In genomic region chr11:34826940-34827339, GRCm38 (mm10) we compare ENCODE assay signal across 30 mouse cellular contexts. TPM values are rescaled to one million over a fixed set of nuclear protein-coding genes. Genes with fewer than 3 reads are reported as not detected.
DNase-seq lines count a peak whose midpoint lies in the region; ATAC-seq and TF ChIP-seq lines count a peak whose summit lies in the region.
"Had no signal": no experiment of that assay in that cellular context is flagged by ENCODE, and none has a peak within 500 bp of the region (broad histone marks: within the 10 kb centered on the region; RNA-seq: fewer than 3 reads in every experiment).

No protein-coding gene starts in this region.

- ATAC-seq in G1E (ENCODE audit: extremely low read depth, insufficient number of reproducible peaks, low FRiP score, poor library complexity, severe bottlenecking), result peak; percentile 67
- ATAC-seq in megakaryocyte progenitor cell, adult 5-6 weeks (replicated peaks; ENCODE audit: poor library complexity), result 0 out of 2 replicates have a peak, but pooled peaks have one; percentile 23
- ATAC-seq: forebrain, embryonic 14.5 days; forebrain, postnatal 0 days; hindbrain, postnatal 0 days; inflammation-experienced regulatory T-cells, adult 6 months; intestine, embryonic 16.5 days; Patski had no signal

- no peak for TF ChIP-seq POLR2A in bone marrow macrophage, adult 2 months (IDR thresholded peaks at IDR 0.05; ENCODE audit: borderline replicate concordance, low read depth, low read length)

- no peaks in the 10 kb centered on the region for H3K27me3 ChIP-seq in G1E (ENCODE audit: insufficient read depth, low read length)
- H3K27me3 ChIP-seq: embryonic facial prominence, embryonic 12.5 days; embryonic facial prominence, embryonic 15.5 days; heart, embryonic 12.5 days; heart, embryonic 15.5 days; Patski had no signal

- TF ChIP-seq CTCF in G1E (IDR thresholded peaks at IDR 0.05; ENCODE audit: low read depth, low read length), result no peak
- TF ChIP-seq CTCF in bone marrow macrophage, adult 2 months (IDR thresholded peaks at IDR 0.05; ENCODE audit: low read depth, low read length), result no peak

- peaks cover 72% of the 10 kb centered on the region for H3K36me3 ChIP-seq in G1E (replicated peaks)

- peak; percentile 60 for DNase-seq in 416B (ENCODE audit: low read depth)
- no peak for DNase-seq in G1E (ENCODE audit: low spot score)
- DNase-seq in embryo, embryonic 10.5 days (ENCODE audit: low spot score), result no peak
- no peak for DNase-seq in layer of hippocampus, postnatal 14 days (ENCODE audit: low spot score in 2 of 2)
- DNase-seq in spleen, adult 18-20 months, result no peak
- DNase-seq: adrenal gland, postnatal 10 days; adrenal gland, postnatal 36 days; cerebellum, adult 11-12 months; cerebellum, adult 8-10 months; cerebellum, postnatal 10 days; cerebellum, postnatal 36 days; forebrain, postnatal 0 days; gastrocnemius, adult 2 months; gastrocnemius, postnatal 14 days; heart, adult 18-20 months; heart, postnatal 10 days; heart, postnatal 36 days had no signal

- H3K27ac ChIP-seq in bone marrow macrophage, adult 2 months (ENCODE audit: insufficient read depth, low read depth, low read length), result peak overlapping the region; percentile 95
- H3K27ac ChIP-seq: embryonic facial prominence, embryonic 12.5 days; embryonic facial prominence, embryonic 15.5 days; gastrocnemius, adult 2 months; heart, embryonic 15.5 days; hindbrain, embryonic 10.5 days; hindbrain, embryonic 14.5 days; hindbrain, postnatal 0 days had no signal

- no peaks in the 10 kb centered on the region for H3K9me3 ChIP-seq in G1E (replicated peaks)
- H3K9me3 ChIP-seq: embryonic facial prominence, embryonic 12.5 days; embryonic facial prominence, embryonic 15.5 days; heart, embryonic 12.5 days; heart, embryonic 15.5 days; hindbrain, embryonic 10.5 days had no signal

- no peak overlapping the region for H3K4me3 ChIP-seq in G1E (ENCODE audit: low read depth, low read length)
- H3K4me3 ChIP-seq in bone marrow macrophage, adult 2 months (ENCODE audit: insufficient read depth, low read length), result no peak overlapping the region
- H3K4me3 ChIP-seq: embryonic facial prominence, embryonic 12.5 days; embryonic facial prominence, embryonic 15.5 days; gastrocnemius, adult 2 months; heart, embryonic 12.5 days; heart, embryonic 15.5 days; hindbrain, embryonic 10.5 days had no signal

- peaks cover 3% of the 10 kb centered on the region; the same call in 1 of the 2 replicates for H3K4me1 ChIP-seq in G1E (ENCODE audit: insufficient read depth, low read depth, low read length)
- H3K4me1 ChIP-seq in bone marrow macrophage, adult 2 months (ENCODE audit: control insufficient read depth, insufficient read depth, low read length), result peaks cover 36% of the 10 kb centered on the region
- H3K4me1 ChIP-seq: embryonic facial prominence, embryonic 12.5 days; embryonic facial prominence, embryonic 15.5 days; heart, embryonic 12.5 days; heart, embryonic 15.5 days had no signal

RNA-seq across cellular contexts. Expression of gene Spdl1, which starts 6.5 kb away (rescaled TPM):
- total RNA-seq in G1E (2014; fragmentation: Nextera tagmentation) (28.6 and 40.6 TPM in 2 replicates), G1E (2017) (41.0 and 43.2 TPM in 2 replicates)
- polyA plus RNA-seq in G1E (2012), result 2.0 and 2.9 TPM in 2 replicates
- 11.4 and 15.7 TPM in 2 replicates for polyA plus RNA-seq in bone marrow macrophage, adult 2 months (2012; ENCODE audit: insufficient read depth, insufficient read length, missing spikeins)
- total RNA-seq in megakaryocyte progenitor cell, adult 5-6 weeks (2015), result 26.8 and 29.7 TPM in 2 replicates
- total RNA-seq in megakaryocyte progenitor cell, adult 5-6 weeks (2017), result 36.6 and 39.5 TPM in 2 replicates
- total RNA-seq in layer of hippocampus, postnatal 14 days (2021), result 1 to 10 TPM in 1 of 2 experiments, under 1 TPM in 1; 0.88 to 1.0 TPM

RNA-seq across cellular contexts. Expression of gene Dock2, which starts 43.2 kb away (rescaled TPM):
- total RNA-seq in G1E (2014; fragmentation: Nextera tagmentation) (4.7 and 9.1 TPM in 2 replicates), G1E (2017) (17.2 and 20.0 TPM in 2 replicates)
- polyA plus RNA-seq in G1E (2012), result 2.8 and 3.0 TPM in 2 replicates
- 95.9 and 104 TPM in 2 replicates for polyA plus RNA-seq in bone marrow macrophage, adult 2 months (2012; ENCODE audit: insufficient read depth, insufficient read length, missing spikeins)
- total RNA-seq in megakaryocyte progenitor cell, adult 5-6 weeks (2015), result 78.5 and 83.5 TPM in 2 replicates
- total RNA-seq in megakaryocyte progenitor cell, adult 5-6 weeks (2017), result 100 and 105 TPM in 2 replicates
- total RNA-seq in layer of hippocampus, postnatal 14 days (2021), result 1 to 10 TPM; 3.5 to 4.1 TPM
- polyA plus RNA-seq: Patski had no signal

Comparison
In these comparisons a context has a peak if more than half of its experiments do, and no peak if none do; other contexts are left out.
1. RNA of gene Spdl1, which starts 6.5 kb away (total RNA-seq): 28.6 to 43.2 TPM in G1E and 26.8 to 39.5 TPM in megakaryocyte progenitor cell, adult 5-6 weeks; 0.88 to 1.0 TPM in layer of hippocampus, postnatal 14 days; every median in the first group is over 10 times any median in the second.